Mouse (Mus musculus): ENCODE measurements around the gene Pparg. TPM values are rescaled to one million over a fixed set of nuclear protein-coding genes. Genes with fewer than 3 reads are reported as not detected.

Pparg gene
- polyA plus RNA-seq (2015; fragmentation: Illumina TruSeq; extraction: RNeasy Lipid Tissue Mini Kit (QIAGEN cat#74804); ENCODE audit: insufficient read depth, low read depth, low replicate concordance), result 3.1 TPM

GRCm38 (mm10) chr6:115360776-115361605 lies at the start of gene Pparg:
TSS of gene Pparg (plus strand) at chr6:115360951.

Other genes starting within 250 kb of the Pparg start
- gene Syn2, start 226.0 kb upstream of the Pparg start, polyA plus RNA-seq (2015; fragmentation: Illumina TruSeq; extraction: RNeasy Lipid Tissue Mini Kit (QIAGEN cat#74804); ENCODE audit: insufficient read depth, low read depth, low replicate concordance), result 3.1 TPM
- gene Gm17482, start 133.6 kb upstream of the Pparg start, polyA plus RNA-seq (2015; fragmentation: Illumina TruSeq; extraction: RNeasy Lipid Tissue Mini Kit (QIAGEN cat#74804); ENCODE audit: insufficient read depth, low read depth, low replicate concordance), result not detected
- gene Timp4, start 108.7 kb upstream of the Pparg start, polyA plus RNA-seq (2015; fragmentation: Illumina TruSeq; extraction: RNeasy Lipid Tissue Mini Kit (QIAGEN cat#74804); ENCODE audit: insufficient read depth, low read depth, low replicate concordance), result 1.1 TPM
- 2.3 TPM for gene Tsen2, start 183.7 kb downstream of the Pparg start, polyA plus RNA-seq (2015; fragmentation: Illumina TruSeq; extraction: RNeasy Lipid Tissue Mini Kit (QIAGEN cat#74804); ENCODE audit: insufficient read depth, low read depth, low replicate concordance)
- 1.4 TPM for gene Mkrn2os, start 231.6 kb downstream of the Pparg start, polyA plus RNA-seq (2015; fragmentation: Illumina TruSeq; extraction: RNeasy Lipid Tissue Mini Kit (QIAGEN cat#74804); ENCODE audit: insufficient read depth, low read depth, low replicate concordance)
- 3.3 TPM for gene Mkrn2, start 241.0 kb downstream of the Pparg start, polyA plus RNA-seq (2015; fragmentation: Illumina TruSeq; extraction: RNeasy Lipid Tissue Mini Kit (QIAGEN cat#74804); ENCODE audit: insufficient read depth, low read depth, low replicate concordance)